Mouse (Mus musculus) megakaryocyte-erythroid progenitor cell, adult 5-6 weeks (primary cell): ENCODE measurements around the gene Tmem239. TPM values are rescaled to one million over a fixed set of nuclear protein-coding genes. Genes with fewer than 3 reads are reported as not detected.

Experiments
- ATAC-seq: replicated peaks from 2 replicates; pipeline ENCODE4 v1.8.0; 2016; ENCODE audit warnings: mild to moderate bottlenecking, inconsistent platforms; ENCODE audit not compliant: severe bottlenecking, poor library complexity, low FRiP score, low TSS enrichment
- total RNA-seq, 2 experiments: library from RNA; stranded (forward) in 1 of 2; stranded (reverse) in 1 of 2; fragments of 200-1000, 215-1000 nt in 1 of 2; fragments of >200 nt in 1 of 2; fragmentation: Nextera tagmentation in 1 of 2; gene quantifications; 2 replicates each; pipeline ENCODE4 v1.2.3; 2014 to 2017

Gene Tmem239
- total RNA-seq, 2 experiments from 2014 or later, result not detected

DNA sequence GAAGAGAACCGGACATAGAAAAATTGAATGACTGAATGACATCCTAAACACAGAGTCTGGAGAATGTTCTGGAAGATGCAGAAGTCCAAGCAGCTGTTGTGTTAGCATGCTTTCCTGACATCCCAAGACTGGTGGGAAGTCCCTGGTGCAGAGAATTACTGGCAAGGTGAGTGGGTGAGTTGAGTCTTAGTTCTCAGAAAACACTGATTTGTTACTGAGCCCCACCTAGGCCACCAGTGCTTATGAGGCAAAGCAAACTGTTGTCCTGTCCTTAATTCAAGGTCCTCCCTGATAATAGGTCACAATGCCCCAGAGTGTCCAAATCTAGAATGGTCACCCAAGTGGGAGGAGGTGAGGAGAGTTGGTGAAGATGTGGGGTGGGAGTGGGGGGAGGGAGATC is 1.3 kb upstream of the Tmem239 start, which contains the start of the genes Gm28372 and 1700020A23Rik:
TSS of gene Gm28372 (plus strand) at position 301 of the 400 bp plus-strand sequence.
TSS of gene 1700020A23Rik (plus strand) at position 321 of the 400 bp plus-strand sequence.
- no peak for ATAC-seq

DNA sequence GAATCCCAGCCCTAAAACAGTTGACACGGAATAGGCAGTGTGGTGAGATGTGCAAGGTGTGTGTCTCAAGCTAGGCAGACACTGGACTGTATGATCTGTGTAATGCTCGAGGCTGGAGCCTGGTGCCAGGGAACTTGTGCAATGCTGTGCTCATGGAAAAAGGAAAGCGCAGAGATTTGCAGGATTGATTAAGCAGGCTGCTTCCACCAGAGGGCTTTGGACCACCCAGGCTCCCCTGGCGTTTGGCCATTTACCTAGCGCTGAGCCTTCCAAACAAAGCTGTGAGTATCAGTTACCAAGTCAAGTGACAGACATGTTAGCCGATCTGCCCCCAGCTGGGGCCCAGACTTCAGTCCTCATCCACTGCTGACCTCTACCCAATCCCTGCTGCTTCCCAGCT is 1.9 kb downstream of the Tmem239 start:
- no peak for ATAC-seq

DNA sequence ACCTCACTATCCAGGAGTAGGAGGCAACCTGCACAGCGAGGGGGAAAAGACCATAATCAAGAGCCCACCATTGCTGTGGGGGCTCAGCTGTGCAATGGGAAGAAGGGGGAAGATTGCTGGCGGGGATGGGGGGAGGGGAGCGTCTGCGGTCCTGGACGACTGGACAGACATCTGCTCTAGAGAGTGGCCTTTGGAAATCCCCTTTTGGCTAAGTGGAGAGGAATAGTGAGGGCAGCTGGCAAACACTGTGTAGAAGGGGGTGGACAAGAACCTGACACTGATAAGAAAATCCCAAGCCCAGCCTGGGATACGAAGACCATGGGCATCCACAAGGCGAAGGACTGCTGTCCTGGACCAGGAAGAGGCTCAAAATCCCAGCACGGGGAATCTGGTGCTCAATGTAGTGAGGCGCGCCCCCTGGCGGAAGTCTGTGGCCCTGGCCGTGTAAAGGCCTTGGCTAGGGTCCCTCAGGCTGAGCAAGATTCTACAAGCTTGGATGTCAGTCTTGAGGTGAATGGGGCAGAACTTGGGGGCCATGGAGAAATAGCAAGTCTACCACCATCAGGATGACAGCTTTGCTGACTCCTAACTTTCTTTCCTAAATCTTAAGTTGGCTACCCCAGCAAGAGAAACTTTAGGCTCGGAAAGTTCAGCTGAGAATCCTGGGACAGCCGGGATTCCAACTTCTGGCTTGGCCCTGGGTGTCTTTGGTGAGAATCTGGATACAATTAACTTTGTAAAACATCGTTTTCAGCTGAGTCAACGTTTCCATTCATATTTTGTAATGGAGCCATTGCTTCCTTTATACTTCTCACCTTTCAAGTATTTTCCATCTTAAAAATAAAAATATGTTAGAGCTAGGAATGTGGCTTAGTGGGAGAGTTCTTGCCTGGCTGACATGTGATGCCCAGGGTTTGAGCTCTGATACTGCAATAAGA is 5.5 kb downstream of the Tmem239 start:
- peak; percentile 77 for ATAC-seq

DNA sequence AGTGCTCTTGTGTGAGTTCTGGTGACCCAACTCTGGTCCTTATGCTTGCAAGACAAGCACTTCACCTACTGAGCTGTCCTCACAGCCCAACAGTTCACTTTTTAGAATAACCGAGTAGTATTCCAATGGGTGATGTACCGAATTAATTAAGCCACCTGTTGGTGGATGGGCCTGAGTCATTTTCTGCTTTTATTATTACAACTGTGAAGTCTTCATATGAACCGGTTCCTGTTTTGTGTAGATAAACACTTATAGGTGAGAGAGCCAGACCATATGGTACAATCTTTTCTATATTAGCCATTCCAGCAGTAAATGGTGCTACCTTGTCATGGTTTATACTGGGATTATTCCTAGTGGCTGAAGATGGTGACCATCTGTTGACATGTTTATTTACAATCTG is 6.5 kb downstream of the Tmem239 start:
- no peak for ATAC-seq

DNA sequence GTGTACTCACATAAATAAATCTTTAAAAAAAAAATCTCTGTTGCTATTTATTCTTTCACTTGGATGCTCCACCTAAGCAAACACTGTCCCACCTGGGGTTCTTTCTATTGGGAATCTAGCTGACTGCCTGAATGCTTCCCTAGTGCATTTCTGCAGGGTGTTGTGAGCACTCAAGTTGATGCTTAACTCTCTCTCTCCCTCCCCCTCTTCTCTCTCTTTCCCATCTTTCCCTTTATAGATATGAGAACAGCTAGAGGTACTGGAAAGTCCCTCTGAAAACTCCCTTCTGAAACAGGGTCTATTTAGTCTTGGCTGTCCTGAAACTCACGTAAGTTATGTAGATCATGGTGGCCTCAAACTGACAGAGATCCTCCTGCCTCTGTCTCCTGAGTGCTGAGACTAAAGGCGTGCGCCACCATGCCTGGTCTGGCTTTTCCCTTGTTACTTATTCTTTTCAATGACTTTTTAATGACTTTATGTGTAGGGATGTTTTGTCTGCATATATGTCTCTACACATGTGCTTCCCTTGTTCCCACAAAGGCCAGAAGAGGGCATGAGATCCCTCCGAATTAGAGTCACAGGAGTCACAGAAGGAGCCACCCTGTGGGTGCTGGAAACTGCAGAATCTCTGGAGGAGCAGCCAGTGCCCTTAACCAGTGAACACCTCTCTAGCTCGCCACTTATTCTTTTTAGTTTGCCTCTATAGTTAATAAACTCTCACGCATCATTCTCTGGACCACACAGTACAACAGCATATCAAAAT is 8.0 kb downstream of the Tmem239 start:
- peak; percentile 56; the same call in 1 of the 2 replicates for ATAC-seq

DNA sequence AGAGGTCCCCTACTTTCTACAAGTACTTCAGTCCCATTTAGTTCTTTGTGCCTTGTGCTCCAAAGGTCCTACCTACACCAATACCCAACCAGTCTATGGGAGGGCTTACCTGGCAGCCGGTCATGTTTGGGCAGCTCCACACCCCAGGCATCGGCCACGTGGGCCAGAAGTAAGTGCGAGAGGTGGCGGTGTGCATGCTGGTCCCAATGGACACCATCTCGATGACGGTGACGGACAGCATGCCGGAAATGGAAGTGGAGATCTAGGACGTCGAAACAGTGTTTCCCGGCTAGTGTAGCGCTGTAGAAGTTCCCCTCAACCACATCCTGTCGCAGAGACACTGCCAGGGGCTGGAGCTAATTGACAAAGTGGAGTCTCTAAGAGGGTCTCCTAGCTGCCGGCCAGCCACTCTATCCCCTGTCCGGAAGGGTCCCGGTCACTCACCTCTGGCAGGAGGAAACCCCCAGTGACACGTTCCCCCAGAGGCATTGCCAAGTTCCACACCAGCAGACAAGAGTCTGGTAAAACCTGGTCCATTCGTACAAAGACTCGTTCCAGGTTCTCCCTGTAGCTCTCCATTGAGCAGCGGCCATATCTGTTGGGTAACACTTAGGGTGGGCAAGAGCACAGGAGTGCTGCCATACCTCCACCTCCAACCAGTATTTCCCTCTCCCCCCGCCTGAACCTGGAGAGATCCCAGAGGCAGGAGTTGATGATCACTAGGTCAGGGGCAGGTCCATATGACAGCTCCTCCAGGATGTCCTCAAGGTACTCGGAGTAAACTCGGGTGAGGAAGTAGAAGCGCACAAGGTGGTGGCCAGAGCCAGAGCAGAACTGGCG is 15.7 kb downstream of the Tmem239 start:
- ATAC-seq, result no peak

DNA sequence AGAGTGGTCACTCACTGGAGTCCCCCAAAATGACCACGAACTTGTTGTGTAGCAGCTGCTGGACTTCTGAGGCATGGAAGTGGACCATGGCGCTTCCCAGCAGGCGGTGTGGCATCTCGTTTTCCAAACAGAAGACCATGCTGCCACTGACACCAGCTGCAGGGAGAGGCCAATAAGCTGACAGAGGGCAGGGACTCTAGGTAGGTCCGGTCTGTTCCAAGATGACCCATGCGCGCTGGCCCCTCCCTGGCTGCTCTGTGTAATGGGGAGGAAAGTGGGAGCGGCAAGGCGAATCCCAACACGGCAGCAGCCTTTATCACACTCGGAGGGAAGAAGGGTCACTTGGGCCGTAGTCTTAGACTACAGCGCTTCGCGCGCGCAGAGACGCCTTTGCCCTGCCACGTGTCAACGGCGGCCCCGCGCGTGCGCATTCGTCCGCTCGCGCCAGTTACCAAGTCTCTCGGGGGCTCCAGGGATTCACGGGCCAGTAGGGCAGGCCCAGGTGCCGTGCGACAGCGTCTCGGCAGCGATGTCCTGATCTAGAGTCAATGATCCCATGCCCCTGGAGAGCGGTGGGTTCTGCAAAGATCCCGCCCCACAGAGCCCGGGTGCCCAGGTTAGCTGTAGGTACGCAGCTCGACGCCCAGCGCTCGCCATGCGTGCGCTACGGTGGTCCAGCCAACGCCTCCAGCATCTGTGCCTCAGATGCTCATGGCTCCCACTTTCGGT is 17.3 kb downstream of the Tmem239 start:
- ATAC-seq, result peak; percentile 70

DNA sequence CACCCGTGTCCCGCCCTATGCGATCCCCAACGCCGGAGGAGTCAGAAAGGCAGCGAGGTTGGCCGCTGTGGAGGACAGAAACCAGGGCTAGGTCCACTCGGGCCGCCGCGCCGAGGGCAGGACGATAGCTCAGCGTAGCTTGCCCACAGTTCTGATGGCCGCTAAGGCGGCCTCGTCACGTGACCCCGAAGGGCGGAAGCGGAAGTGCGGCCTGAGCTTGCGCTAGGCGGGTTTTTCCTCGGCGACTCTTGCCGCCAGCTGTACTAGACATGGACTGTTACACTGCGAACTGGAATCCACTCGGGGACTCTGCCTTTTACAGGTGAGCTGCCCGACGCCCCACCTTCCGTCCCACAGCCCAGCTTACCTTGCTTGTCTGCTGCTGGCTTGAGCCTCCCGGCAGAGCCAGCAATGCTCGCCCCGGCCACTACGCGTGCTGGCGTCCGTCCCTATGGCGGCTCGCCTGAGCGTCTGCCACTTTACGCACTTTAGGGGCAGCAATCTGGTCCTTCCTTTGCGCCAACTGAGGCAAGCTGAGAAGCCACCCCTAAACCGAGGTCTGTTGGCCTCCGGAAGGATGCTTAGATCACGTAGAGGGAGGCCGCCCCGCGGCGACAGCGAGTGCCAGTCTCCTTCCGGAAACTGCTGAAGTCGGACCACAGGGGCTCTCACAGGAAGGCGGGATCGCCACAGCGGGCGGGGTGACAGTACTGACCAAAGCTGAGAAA is 18.0 kb downstream of the Tmem239 start, which contains the start of the genes Vps16 and Pced1a:
TSS of gene Vps16 (plus strand) at position 214 of the 728 bp plus-strand sequence.
TSS of gene Pced1a (minus strand) at position 576 of the 728 bp plus-strand sequence.
- ATAC-seq, result peak; percentile 85

DNA sequence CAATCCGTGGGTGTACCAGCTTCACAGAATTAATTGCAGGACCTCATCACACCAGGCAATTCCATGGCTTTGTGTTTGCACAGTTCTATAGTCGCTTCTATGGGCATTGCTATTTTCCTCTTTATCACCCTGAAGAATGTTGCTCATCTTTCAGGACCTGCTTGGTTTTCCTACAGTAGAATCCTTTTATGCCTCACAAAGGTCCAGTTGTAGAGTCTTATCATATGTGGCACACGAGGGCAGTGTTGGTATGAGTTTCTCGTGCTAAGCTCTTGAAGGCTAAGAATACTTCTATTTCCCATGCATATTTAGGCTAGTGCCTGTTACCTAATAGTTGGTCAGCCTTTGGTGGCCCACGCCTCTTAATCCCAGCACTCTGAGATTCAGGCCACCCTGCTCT is 18.8 kb downstream of the Tmem239 start:
- ATAC-seq, result no peak

DNA sequence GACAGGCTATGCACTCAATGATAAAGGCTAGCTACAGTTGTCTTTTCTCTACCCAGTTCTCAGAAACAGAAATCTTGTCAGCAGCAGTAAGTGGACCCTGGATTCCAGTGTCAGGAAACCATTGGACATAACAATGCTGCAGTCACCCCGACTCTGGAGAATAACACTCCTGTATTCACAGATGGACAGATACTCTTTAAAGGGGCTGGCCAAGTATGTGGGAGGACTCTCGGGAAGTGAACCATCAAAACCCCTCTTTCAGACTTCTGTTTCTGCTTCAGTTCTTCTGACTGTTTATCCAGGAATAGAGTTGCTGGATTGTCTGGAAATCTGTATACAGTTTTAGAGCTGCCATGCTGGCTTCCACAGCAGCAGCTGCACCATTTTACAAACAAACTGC is 23.6 kb downstream of the Tmem239 start:
- no peak for ATAC-seq

DNA sequence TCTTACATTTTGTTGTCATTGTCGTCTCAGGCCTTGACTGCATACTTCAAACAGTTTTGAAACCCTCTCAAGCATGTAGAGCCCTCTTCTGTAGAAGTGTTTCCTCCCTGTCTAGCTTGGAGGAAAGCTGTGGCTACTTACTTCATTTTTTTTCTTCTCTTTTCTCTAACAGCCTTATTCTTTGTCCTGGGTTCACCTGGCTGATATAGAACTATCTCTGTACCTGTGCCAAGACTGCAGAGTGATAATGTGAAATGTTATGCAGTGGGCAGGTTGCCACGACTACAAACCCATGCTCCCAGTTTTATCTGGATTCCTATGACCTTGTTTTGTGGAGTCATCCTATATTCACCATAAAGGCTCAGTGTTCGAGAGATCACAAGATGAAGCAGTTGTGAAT is 24.2 kb downstream of the Tmem239 start:
- ATAC-seq, result no peak

DNA sequence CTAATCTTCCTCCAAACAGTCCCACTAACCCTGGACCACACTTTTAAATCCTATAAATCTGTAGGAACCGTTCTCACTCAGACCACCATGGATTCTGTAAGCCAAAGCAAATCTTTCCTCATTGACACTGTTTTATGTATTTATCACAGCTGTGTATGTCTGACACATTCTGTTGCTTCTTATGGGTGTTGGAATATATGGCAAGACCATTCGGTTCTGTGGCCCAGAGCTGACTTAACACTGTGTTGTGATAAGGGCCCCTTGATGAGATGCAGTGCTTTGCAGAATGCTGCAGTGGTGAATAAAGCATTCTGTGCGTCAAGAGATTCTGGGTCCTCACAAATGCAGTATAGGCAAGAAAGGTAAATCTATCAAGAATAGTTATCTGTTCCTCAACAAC is 25.9 kb downstream of the Tmem239 start:
- ATAC-seq, result no peak

DNA sequence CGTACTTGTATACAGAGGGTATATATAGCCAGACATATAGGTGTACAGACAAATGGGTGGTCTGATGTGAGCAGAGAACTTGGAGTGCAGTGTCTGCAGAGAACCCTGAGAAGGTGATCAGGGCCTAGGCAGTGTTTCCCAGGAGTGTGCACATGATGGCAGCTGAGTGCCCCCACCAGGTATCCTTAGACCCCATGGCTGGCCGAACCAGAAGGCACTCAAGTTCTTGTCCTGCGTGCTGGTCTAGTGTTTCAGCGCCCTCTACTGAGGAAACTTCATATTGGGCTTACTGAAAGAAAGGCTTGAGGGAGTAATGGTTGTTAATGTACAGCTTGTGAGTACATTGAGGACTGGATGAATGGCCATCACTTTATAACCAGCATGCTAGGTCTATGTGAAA is 26.9 kb downstream of the Tmem239 start:
- peak; percentile 60 for ATAC-seq

DNA sequence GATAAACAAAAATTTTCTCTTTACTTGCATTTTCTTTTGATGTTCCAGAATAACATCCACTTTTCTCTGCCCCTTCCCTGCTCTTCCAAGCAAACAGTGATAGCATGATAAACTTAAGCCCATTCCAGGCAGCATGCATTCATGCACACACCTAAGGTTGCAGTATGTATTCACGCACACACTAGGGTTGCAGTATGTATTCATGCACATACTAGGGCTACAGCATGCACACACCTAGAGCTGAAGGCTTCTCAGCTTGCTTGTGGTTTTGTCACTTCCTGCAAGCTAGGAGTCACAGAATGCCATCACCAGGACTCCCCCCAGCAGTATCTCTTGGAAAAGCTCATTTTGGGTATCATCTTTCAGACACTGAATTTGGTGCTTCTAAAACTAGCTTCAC is 30.5 kb downstream of the Tmem239 start:
- no peak for ATAC-seq

DNA sequence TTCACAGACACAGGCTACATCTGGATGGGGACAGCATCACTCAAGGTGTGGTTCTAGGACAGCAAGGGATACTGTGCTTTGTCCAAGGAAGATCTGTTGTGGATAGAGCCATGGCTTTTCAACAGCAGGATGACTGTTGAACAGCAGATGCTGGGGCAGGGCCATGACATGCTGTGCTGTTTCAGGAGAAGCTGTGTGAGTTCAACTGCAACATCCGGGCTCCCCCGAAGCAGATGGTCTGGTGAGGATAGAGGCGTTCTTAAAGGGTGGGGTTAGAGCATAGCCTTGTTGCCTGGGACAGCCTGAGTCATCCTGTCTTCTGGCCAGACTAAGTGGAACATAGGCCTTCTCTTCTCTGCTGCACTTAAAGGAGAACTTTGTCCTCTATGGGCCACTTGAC is 32.6 kb downstream of the Tmem239 start:
- ATAC-seq, result no peak

DNA sequence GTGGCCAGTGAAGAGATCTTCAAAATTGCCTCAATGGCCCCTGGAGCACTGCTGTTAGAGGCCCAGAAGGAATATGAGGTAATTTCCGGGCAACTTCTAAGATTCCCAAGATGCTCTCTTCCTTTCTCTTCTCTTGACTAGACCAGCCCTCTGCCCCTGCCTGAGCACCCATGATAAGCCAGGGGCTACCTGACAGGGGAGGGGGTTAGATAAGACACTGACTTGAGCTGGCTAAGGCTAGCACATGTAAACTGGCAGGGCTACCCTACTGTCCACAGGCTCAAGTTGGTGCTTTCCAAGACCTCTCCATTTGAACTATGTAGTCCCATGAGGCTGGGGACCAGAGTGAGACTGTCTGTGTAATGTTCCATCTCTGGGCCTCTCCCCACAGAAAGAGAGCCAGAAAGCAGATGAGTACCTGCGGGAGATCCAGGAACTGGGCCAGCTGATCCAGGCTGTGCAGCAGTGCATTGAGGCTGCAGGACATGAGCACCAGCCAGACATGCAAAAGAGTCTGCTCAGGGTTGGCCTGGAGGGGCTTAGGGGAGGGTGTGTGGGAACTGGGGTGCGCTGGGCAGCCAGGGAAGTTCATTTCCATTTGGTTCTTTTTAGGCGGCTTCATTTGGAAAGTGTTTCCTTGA is 33.7 kb downstream of the Tmem239 start:
- ATAC-seq, result no peak

DNA sequence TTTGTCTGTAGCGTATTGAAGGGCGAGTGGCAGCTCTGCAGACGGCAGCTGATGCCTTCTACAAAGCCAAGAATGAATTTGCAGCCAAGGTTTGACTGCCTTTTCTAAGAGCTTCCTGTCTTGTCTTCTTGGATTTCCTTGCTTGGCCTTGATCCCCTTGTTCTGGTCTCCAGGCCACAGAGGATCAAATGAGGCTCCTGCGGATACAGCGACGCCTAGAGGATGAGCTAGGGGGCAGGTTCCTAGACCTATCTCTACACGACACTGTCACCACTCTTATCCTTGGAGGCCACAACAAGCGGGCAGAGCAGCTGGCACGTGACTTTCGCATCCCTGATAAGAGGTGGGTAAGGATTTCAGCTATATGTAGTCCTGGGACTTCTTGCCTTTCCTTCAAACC is 35.9 kb downstream of the Tmem239 start:
- ATAC-seq, result peak; percentile 87

DNA sequence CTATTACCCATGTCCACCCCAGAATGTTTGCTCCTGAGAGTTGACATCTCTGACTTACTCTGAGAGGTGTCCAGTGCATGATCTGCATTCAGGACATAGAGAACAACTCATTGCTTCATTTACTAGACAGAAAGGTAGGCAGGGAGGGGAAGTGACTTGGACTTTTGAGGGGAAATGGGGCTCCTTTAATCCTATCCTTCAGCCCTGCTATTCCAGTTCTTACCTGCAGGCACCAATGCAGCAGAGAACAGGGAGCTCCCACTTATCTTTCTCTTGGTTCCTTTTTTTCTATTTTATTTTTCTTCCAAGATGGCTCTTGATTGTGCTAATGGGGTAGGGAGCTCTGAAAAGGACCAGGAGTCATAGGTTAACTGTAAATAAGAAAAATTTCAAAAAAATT is 42.2 kb downstream of the Tmem239 start:
- no peak for ATAC-seq
